Mouse (Mus musculus): ENCODE data around the gene Samd8. TPM values are rescaled to one million over a fixed set of nuclear protein-coding genes. Genes with fewer than 3 reads are reported as not detected.

The Samd8 gene
- 10.0 and 11.1 TPM in 2 replicates for polyA plus RNA-seq (2016; fragmentation: Nextera tagmentation; extraction: Ambion mirVana)

GRCm38 (mm10) chr14:21750008-21750880 is at the start of gene Samd8:
Gene Samd8, plus strand, starts transcription at chr14:21750531.
- H3K9me3 ChIP-seq (replicated peaks), result no peaks in the 10 kb centered on the region
- H3K4me3 ChIP-seq, result peak within 1 kb of the TSS; percentile 98
- peaks cover 20% of the 10 kb centered on the region for H3K4me1 ChIP-seq
- H3K27me3 ChIP-seq (ENCODE audit: low read depth, poor library complexity, severe bottlenecking), result no peaks in the 10 kb centered on the region
- H3K36me3 ChIP-seq, result no peaks in the 10 kb centered on the region
- peak; percentile 90 for DNase-seq (ENCODE audit: low spot score)
- H3K27ac ChIP-seq (replicated peaks), result peak within 1 kb of the TSS; percentile 92
- 7% methylated on average over 52 of the region's 52 CpGs for WGBS

- Histone ChIP-seq H3K27me3 (ENCODE audit: low read depth, poor library complexity, severe bottlenecking) (no peaks in the 10 kb centered on the region), H3K9me3 (replicated peaks) (no peaks in the 10 kb centered on the region)
Measured at GRCm38 (mm10) chr14:21702691-21703090, 47.6 kb upstream of the Samd8 start.

GRCm38 (mm10) chr14:21703255-21703654 is 47.1 kb upstream of the Samd8 start:
- Histone ChIP-seq H3K4me1 (peaks cover 14% of the 10 kb centered on the region), H3K4me3 (no peak overlapping the region), H3K27ac (replicated peaks) (no peak overlapping the region), H3K36me3 (no peaks in the 10 kb centered on the region), H3K9me3 (replicated peaks) (no peaks in the 10 kb centered on the region), H3K27me3 (ENCODE audit: low read depth, poor library complexity, severe bottlenecking) (no peaks in the 10 kb centered on the region)
- 80% methylated on average over 5 of the region's 5 CpGs for WGBS
- no peak for DNase-seq (ENCODE audit: low spot score)

More at GRCm38 (mm10) chr14:21702691-21703090, 47.6 kb upstream of the Samd8 start:
- WGBS, result 93% methylated on average over 8 of the region's 8 CpGs
- Histone ChIP-seq H3K4me3 (no peak overlapping the region), H3K36me3 (no peaks in the 10 kb centered on the region), H3K27ac (replicated peaks) (no peak overlapping the region), H3K4me1 (peaks cover 14% of the 10 kb centered on the region)
- no peak for DNase-seq (ENCODE audit: low spot score)

- WGBS, result 97% methylated on average over 2 of the region's 2 CpGs
- peaks cover 19% of the 10 kb centered on the region for H3K4me1 ChIP-seq
- no peaks in the 10 kb centered on the region for H3K9me3 ChIP-seq (replicated peaks)
- no peak overlapping the region for H3K27ac ChIP-seq (replicated peaks)
- no peak overlapping the region for H3K4me3 ChIP-seq
- H3K27me3 ChIP-seq (ENCODE audit: low read depth, poor library complexity, severe bottlenecking), result no peaks in the 10 kb centered on the region
- no peaks in the 10 kb centered on the region for H3K36me3 ChIP-seq
- no peak for DNase-seq (ENCODE audit: low spot score)
Measured at GRCm38 (mm10) chr14:21705462-21705861, 44.9 kb upstream of the Samd8 start.

GRCm38 (mm10) chr14:21706759-21707571 is 43.4 kb upstream of the Samd8 start:
- no peaks in the 10 kb centered on the region for H3K36me3 ChIP-seq

GRCm38 (mm10) chr14:21709545-21709944 is 40.8 kb upstream of the Samd8 start:
- H3K9me3 ChIP-seq (replicated peaks), result no peaks in the 10 kb centered on the region
- no peak for DNase-seq (ENCODE audit: low spot score)
- 49% methylated on average over 2 of the region's 2 CpGs for WGBS

More at GRCm38 (mm10) chr14:21706759-21707571, 43.4 kb upstream of the Samd8 start:
- peak overlapping the region; percentile 68; the same call in 1 of the 2 replicates for H3K27ac ChIP-seq (replicated peaks)
- H3K4me3 ChIP-seq, result no peak overlapping the region
- no peak for DNase-seq (ENCODE audit: low spot score)
- no peaks in the 10 kb centered on the region for H3K27me3 ChIP-seq (ENCODE audit: low read depth, poor library complexity, severe bottlenecking)
- H3K4me1 ChIP-seq, result peaks cover 19% of the 10 kb centered on the region
- 65% methylated on average over 12 of the region's 12 CpGs for WGBS
- no peaks in the 10 kb centered on the region for H3K9me3 ChIP-seq (replicated peaks)

GRCm38 (mm10) chr14:21711231-21711630 is 39.1 kb upstream of the Samd8 start:
- H3K4me1 ChIP-seq, result peaks cover 19% of the 10 kb centered on the region
- no peaks in the 10 kb centered on the region for H3K9me3 ChIP-seq (replicated peaks)
- no peak overlapping the region for H3K27ac ChIP-seq (replicated peaks)
- 94% methylated on average over 2 of the region's 2 CpGs for WGBS
- H3K27me3 ChIP-seq (ENCODE audit: low read depth, poor library complexity, severe bottlenecking), result no peaks in the 10 kb centered on the region
- no peak overlapping the region for H3K4me3 ChIP-seq
- no peaks in the 10 kb centered on the region for H3K36me3 ChIP-seq
- no peak for DNase-seq (ENCODE audit: low spot score)

More at GRCm38 (mm10) chr14:21709545-21709944, 40.8 kb upstream of the Samd8 start:
- 0 out of 2 replicates have a peak overlapping the region, but pooled peaks have one; percentile 3 for H3K27ac ChIP-seq (replicated peaks)
- H3K36me3 ChIP-seq, result no peaks in the 10 kb centered on the region
- peaks cover 19% of the 10 kb centered on the region for H3K4me1 ChIP-seq
- H3K27me3 ChIP-seq (ENCODE audit: low read depth, poor library complexity, severe bottlenecking), result no peaks in the 10 kb centered on the region
- no peak overlapping the region for H3K4me3 ChIP-seq

- peaks cover 6% of the 10 kb centered on the region for H3K4me1 ChIP-seq
- H3K36me3 ChIP-seq, result no peaks in the 10 kb centered on the region
- WGBS, result 78% methylated on average over 5 of the region's 5 CpGs
- H3K27ac ChIP-seq (replicated peaks), result no peak within 1 kb of the TSS
- no peak for DNase-seq (ENCODE audit: low spot score)
- H3K4me3 ChIP-seq, result no peak within 1 kb of the TSS
- no peaks in the 10 kb centered on the region for H3K9me3 ChIP-seq (replicated peaks)
- H3K27me3 ChIP-seq (ENCODE audit: low read depth, poor library complexity, severe bottlenecking), result no peaks in the 10 kb centered on the region
Measured at GRCm38 (mm10) chr14:21714486-21714885, 35.8 kb upstream of the Samd8 start, which contains the start of gene Dupd1. Gene Dupd1, minus strand, starts transcription at chr14:21714576.

GRCm38 (mm10) chr14:21719646-21720383 is 30.5 kb upstream of the Samd8 start:
- 70% methylated on average over 17 of the region's 17 CpGs for WGBS
- Histone ChIP-seq H3K4me3 (no peak overlapping the region), H3K27me3 (ENCODE audit: low read depth, poor library complexity, severe bottlenecking) (peaks cover 19% of the 10 kb centered on the region), H3K36me3 (no peaks in the 10 kb centered on the region), H3K27ac (replicated peaks) (no peak overlapping the region), H3K9me3 (replicated peaks) (0 out of 2 replicates have a peak, but pooled peaks cover 6% of the 10 kb centered on the region), H3K4me1 (peaks cover 29% of the 10 kb centered on the region)
- DNase-seq (ENCODE audit: low spot score), result no peak

GRCm38 (mm10) chr14:21720430-21721205 is 29.7 kb upstream of the Samd8 start:
- Histone ChIP-seq H3K9me3 (replicated peaks) (0 out of 2 replicates have a peak, but pooled peaks cover 6% of the 10 kb centered on the region), H3K4me3 (no peak overlapping the region), H3K36me3 (no peaks in the 10 kb centered on the region), H3K4me1 (peaks cover 29% of the 10 kb centered on the region), H3K27ac (replicated peaks) (no peak overlapping the region), H3K27me3 (ENCODE audit: low read depth, poor library complexity, severe bottlenecking) (peaks cover 27% of the 10 kb centered on the region)
- 81% methylated on average over 4 of the region's 4 CpGs for WGBS
- DNase-seq (ENCODE audit: low spot score), result no peak

GRCm38 (mm10) chr14:21722021-21722698 is 28.2 kb upstream of the Samd8 start:
- peak overlapping the region; percentile 13; the same call in 1 of the 2 replicates for H3K27ac ChIP-seq (replicated peaks)
- 58% methylated on average over 8 of the region's 8 CpGs for WGBS
- H3K4me1 ChIP-seq, result peaks cover 26% of the 10 kb centered on the region

More at GRCm38 (mm10) chr14:21722021-21722698, 28.2 kb upstream of the Samd8 start:
- Histone ChIP-seq H3K36me3 (no peaks in the 10 kb centered on the region), H3K4me3 (no peak overlapping the region), H3K27me3 (ENCODE audit: low read depth, poor library complexity, severe bottlenecking) (peaks cover 30% of the 10 kb centered on the region), H3K9me3 (replicated peaks) (0 out of 2 replicates have a peak, but pooled peaks cover 6% of the 10 kb centered on the region)
- no peak for DNase-seq (ENCODE audit: low spot score)

Data from midbrain, embryonic 10.5 days (tissue).